Mouse (Mus musculus): ENCODE data around the gene Fam110c.

DNA sequence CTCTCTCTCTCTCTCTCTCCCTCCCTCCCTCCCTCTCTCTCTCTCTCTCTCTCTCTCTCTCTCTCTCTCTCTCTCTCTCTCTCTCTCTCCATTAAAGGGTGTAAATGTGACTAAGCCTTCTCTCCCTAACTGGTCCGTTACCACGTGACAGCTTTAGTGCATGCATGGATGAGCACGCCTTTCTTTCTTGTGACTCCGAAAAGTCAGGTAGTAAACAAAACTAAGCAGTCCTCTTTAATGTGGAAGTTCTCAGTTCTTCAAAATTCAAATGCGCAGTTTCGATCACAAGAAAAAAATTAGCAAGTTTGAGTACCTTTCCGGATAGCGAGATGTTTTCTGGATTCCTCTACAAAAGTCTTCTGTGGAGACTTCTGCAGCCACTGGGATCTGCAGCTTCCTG, 13.4 kb upstream of the Fam110c start:
- no peak for TF ChIP-seq TBP (conservative IDR thresholded peaks at IDR 0.05; ENCODE audit: low read depth, low read length)
- 0 out of 2 replicates have a peak, but pooled peaks have one; percentile 26 for TF ChIP-seq CHD2 (IDR thresholded peaks at IDR 0.05; ENCODE audit: low read length)
- TF ChIP-seq ETS1 (conservative IDR thresholded peaks at IDR 0.05; ENCODE audit: low read depth, low read length), result peak; percentile 81
- no peak for TF ChIP-seq POLR2A (IDR thresholded peaks at IDR 0.05; ENCODE audit: low read depth, low read length)
- no peak for TF ChIP-seq CTCF (conservative IDR thresholded peaks at IDR 0.05 in 1 of 2, IDR thresholded peaks at IDR 0.05 in 1 of 2; ENCODE audit: low read depth in 2 of 2, low read length in 2 of 2)
- TF ChIP-seq USF1 (IDR thresholded peaks at IDR 0.05; ENCODE audit: low read depth, low read length), result peak; percentile 61
- TF ChIP-seq JUN (IDR thresholded peaks at IDR 0.05; ENCODE audit: insufficient read depth, low read depth, low read length), result peak; percentile 52
- TF ChIP-seq ZKSCAN1 (IDR thresholded peaks at IDR 0.05; ENCODE audit: borderline replicate concordance, low read depth, low read length), result no peak
- TF ChIP-seq POLR2AphosphoS2 (IDR thresholded peaks at IDR 0.05; ENCODE audit: low read depth, low read length), result no peak
- no peak for TF ChIP-seq SMC3 (IDR thresholded peaks at IDR 0.05; ENCODE audit: low read depth, low read length)
- TF ChIP-seq MXI1 (IDR thresholded peaks at IDR 0.05; ENCODE audit: low read depth, low read length), result peak; percentile 44; the same call in 1 of the 2 replicates
- TF ChIP-seq ZMIZ1 (IDR thresholded peaks at IDR 0.05; ENCODE audit: low read depth, low read length), result no peak
